Mouse (Mus musculus) cerebellum, adult (tissue): ENCODE measurements at regions not wholly inside any gene's neighbourhood (a gene's known extent, or its start where the extent isn't known, plus 50 kb on each side); places are given as distances from the start of the nearest gene placed in this dataset.
"Not testable (repeated sequence)": the region's sequence is repeated elsewhere in the genome, so short reads cannot be mapped to it uniquely, and the experiment has no call there.

Source experiments
- ATAC-seq: cut with Nextera tagmentation; 2 replicates; pipeline ENCODE4 v1.9.2; 2017; ENCODE audit warnings: mild to moderate bottlenecking, moderate library complexity, mixed read lengths; ENCODE audit not compliant: insufficient number of reproducible peaks, low FRiP score, low TSS enrichment

GRCm38 (mm10) chr5:91764621-91765020 lies 198.2 kb downstream of the Rchy1 start:
- no peak for ATAC-seq

- no peak for ATAC-seq
Measured at GRCm38 (mm10) chr5:91762589-91762988, 200.3 kb downstream of the Rchy1 start.

DNA sequence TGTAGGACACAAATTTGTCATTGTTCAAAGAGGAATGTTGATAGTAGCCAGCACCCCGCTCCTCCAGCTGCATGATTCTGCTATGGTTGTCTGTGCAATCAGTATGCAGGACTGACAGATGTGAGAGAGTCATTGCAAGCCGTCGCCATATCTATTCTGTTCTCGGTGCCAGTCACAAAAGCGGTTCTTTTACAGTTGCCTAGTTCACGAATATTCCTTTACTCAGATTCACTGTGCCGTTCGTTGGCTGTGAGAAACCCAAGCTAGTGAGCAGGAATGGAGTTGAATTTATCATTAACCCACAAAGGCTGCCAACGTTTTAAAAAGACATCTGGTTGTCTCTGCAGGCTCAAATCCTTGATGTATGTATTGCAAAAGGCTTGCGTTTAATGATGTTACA lies 206.9 kb downstream of the Rchy1 start:
- ATAC-seq, result no peak

- not testable (repeated sequence) for ATAC-seq
Measured at GRCm38 (mm10) chr5:91752846-91753245, 210.0 kb downstream of the Rchy1 start.

DNA sequence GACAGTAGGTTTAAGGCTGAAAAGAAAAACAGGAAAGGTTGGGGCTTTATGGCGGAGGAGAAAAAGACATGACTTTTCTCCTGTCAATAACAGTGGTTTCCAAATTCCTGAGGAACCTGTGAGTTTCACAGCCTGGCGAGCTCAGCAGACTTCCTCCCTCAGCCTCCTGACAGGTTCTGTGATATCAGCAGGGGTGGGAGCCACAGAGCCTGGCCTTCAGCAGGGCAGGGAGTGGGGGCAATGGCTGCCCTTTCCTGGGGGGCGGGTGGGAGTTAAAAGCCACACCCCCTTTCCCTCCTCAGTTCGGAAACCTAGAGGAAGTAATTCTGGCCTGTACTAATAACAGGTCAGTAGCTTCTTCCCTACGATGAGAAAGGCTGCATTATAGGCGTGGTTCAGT lies 211.7 kb downstream of the Rchy1 start:
- no peak for ATAC-seq

DNA sequence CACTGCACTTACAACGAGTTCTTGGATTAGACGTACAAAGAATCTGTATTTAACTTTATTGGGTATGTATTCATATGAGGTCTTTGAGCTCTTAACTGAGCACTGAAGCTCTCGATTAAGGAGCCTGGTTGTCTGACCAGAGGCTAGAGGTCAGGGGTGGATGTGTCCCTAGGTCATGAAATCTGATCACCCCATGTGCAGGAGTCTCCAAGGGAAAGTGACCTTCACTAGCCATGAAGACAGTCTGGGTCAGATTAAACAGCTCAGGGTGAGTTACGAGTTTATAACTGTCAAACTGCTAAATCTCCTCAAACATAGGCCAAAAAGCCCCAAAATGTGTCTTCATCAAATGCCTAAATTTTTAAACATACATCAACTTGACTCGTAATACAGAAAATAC lies 216.8 kb downstream of the Rchy1 start:
- ATAC-seq, result no peak

DNA sequence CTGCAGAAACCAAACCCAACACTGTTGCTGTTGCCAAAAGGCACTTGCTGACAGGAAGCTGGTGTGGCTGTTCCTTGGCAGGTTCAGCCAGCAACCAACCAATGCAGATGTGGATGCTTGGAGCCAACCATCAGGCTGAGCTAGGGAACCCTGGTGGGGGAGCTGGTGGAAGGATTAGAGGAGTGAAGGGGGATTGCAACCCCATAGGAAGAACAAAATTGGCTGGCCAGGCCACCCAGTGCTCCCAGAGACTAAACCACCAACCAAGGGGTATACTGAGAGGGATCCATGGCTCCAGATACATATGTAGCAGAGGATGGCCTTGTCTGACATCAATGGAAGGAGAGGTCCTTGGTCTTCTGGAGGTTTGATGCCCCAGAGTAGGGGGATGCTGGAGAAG lies 218.5 kb downstream of the Rchy1 start:
- no peak for ATAC-seq

DNA sequence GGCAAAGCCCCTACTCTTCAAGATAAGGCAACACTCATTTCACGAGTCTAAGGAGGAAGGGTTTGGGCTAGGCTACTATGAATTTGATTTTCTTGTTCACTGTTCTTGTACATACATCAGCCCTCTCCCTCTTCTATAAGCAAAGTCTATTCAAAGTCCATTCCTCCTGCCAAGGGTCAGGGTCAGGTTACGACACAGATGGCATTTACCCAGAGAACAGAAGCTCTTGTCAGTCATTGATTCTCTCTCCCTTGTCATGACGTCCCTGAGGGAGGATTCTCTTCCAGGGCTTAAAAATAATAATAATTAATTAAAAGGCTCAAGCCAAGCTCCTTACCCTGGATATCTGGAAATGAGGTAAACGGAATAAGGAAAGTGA lies 222.7 kb downstream of the Rchy1 start:
- no peak for ATAC-seq

DNA sequence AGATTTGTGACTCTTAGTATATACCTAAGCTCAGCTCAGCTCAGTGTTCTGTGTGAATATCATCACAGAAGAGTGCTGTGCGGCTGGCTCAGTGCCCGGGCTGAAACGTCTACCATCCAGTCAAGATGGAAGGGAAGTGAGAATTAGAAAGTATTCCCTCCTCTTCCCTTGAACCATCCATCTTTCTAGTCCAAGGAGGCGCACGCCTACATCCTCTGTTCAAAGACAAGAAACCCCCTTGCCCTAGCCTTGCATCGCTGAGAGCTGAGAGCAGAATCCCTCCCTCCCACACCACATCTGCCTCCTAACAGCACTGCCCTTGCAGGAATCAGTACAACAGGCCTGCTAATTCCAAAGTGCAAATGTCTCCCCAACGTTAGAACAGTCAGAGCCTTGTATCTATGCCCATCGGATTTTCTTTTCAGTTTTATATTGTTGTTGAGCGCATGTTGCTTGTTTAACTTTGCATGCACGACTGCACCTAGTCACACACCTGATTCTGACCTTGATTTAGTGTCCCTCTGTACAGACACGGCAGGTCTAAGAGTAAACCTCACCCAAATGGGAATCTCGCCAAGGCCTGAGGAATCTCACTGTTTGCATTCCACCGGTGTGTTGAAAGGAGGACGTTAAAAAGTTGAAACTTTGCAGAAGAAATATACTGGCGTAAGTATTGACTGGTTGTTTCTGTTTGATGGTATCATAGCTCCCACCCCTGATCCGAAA lies 222.2 kb downstream of the Parm1 start:
- ATAC-seq, result no peak

DNA sequence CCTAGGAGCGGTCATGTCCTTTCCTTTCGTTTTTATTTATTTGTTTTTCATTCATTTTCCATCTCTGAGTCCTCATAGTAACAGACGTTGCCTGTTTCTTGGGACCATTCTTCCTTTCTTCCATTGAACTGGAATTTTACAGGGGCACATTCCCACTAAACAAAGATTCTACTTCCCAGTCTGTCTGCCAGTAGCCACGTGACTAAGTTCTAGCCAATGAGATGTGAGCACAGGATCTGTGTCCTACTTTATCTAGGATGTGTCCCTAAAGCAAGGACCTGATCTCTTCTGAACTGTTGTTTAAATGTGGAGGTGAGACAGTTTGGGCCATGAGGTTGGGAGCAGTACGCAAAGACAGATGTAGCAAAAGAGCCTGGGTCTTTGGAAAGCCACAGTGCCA lies 214.6 kb downstream of the Parm1 start:
- ATAC-seq, result no peak

DNA sequence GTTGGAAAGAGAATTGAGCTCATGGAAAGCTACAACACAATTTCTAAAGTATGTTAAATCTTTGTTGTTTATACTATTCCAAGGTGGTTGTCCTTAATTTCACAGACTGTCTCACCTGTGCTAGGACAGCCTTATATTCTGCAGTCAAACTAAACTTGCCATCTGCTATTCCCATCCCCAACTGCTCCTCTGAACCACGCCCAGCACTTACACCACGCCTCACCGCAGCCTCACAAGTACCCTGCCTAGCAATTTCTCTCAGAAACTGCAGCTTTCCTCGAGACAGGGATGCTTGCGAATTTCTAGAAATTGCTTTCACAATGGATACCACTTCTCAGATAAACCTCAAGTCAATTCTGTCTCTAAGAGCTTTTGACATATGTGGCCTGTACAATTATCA lies 213.7 kb downstream of the Parm1 start:
- ATAC-seq, result no peak

GRCm38 (mm10) chr5:91729868-91730267 lies 212.5 kb downstream of the Parm1 start:
- ATAC-seq, result no peak

- no peak for ATAC-seq
Measured at GRCm38 (mm10) chr5:91729415-91729814, 212.0 kb downstream of the Parm1 start.

DNA sequence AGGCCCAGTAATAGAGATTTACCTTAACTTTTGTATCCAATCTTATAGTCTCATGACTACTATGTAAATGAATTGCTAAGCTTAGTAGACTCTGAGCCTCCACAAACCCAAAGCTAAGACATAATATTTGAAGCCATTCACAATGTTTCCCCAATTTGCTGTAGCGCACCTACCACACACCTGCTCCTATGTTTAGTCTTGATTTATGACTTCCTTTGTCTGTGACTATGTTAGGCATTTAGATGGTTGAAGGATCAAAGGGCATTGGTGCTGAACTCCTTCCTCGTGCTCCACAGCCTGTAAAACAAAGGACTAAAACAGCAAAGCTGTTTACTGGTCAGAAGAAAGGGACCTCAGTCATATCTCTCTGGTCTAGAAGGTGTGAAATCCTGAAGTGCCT lies 210.0 kb downstream of the Parm1 start:
- no peak for ATAC-seq

GRCm38 (mm10) chr5:91726118-91726500 lies 208.7 kb downstream of the Parm1 start:
- ATAC-seq, result no peak

DNA sequence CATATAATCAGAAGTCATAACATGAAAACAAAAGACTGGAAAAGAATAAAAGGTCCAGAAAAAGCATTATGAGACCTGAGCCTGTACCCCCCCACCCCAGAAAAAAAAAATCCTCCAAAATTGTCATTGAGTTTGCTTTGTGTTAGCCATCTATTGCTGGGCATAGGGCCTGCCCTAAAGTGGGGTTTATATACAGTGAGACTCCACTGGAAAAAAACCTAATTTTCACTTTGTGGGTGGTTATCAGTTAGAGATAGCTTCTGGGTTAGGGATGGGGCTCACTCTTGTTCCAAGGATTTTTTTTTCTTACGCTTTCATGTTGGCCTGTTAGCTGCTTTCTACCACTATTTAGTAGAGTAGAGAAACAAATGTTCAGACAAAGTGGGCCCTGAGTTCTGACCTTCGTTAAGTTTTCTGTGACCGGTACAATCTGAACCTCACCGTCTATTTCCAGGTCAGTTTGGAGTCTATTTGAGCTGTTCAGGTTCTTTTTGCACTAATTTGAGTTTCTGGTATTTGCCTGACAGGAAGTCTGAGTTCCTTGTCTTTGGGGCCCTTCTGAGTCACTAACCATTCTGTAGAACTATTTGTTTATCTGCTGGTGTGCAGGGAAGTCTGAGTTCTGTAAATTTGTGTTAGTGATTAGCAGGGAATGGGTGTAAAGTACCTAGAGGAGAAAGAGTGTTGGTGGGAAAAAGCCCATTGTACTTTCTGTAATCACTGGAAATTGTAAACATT lies 208.1 kb downstream of the Parm1 start:
- no peak for ATAC-seq

DNA sequence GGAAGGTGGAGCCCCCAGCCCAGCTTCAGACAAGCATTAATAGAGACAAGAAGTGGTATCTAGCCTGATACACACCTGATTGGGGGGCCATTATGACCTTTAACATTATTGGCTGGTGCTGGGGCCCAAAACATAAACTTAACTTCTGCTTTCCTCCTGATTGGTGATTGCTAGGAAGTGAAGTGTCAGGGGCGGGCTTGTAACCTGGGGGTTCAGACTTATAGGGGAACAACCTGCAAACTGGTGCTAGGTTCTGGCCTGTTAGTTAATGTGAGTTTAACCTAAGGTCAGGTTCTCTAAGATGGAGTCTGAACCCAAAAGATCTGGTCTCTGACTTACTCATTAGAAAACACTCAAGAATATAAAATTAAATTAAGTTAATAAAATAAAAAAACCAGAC lies 207.5 kb downstream of the Parm1 start:
- no peak for ATAC-seq

DNA sequence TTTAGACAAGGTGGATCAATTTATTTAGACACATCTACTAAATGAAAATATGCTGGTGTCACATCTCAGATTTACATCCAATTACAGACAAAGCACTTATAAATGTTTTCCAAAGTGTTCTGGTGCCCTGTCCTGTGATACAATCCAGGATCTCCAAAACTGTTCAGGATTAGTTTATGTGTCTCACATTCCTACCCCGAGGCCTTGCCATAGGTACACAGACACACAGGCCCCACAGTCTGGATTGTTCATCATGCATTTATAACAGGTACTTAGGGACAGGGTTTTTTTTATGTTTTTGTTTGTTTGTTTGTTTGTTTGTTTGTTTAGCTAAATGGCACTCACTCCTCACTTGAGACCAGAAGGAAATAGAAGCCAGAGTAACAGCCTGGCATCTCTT lies 206.0 kb downstream of the Parm1 start:
- ATAC-seq, result no peak

DNA sequence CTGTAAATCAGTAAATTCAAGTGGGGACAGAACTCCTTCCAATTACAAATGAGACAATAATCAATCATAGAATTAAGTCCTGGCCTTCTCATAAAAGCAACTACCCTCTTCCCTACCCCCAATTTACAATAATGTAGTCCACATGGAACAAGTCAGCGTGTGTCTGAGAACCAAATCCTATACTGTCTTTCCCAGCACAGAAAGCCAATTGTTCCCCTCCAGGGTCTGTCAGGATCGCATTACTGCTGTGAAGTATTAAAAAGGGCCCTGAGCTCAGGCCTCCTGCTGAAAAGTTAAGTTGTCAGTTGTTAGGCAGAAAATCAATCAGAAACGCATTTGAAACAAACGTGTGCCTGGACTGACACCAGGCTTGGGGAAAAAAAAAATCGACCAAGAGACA lies 205.6 kb downstream of the Parm1 start:
- ATAC-seq, result no peak

DNA sequence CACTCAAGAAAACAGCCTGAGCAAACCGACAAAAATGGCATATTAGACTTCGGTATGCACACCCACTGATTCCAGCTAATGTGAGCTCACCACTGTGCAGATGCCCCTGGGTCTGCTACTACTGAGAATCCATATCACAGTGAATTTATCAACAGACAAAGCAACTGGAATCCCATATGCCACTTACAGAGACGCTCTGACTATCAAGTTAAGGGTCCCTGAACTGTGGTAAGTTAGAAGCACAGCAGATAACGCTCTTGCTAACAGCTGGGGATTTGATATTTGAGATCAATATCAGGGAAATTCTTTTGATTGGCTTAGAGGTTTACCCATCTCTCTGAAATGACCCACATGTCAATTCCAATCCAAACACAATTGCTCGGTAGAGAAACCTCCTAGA lies 205.0 kb downstream of the Parm1 start:
- no peak for ATAC-seq

GRCm38 (mm10) chr5:91721231-91722096 lies 204.0 kb downstream of the Parm1 start:
- ATAC-seq, result no peak
